Mouse (Mus musculus) heart, adult 2 months (tissue): Measurements from ENCODE around the gene Gm37240. TPM values are rescaled to one million over a fixed set of nuclear protein-coding genes. Genes with fewer than 3 reads are reported as not detected.

ENCODE experiments used
- DNase-seq, 2 experiments: peaks; one replicate each; pipeline ENCODE4 v3.0.0; 2021
- H3K27ac ChIP-seq: fragments of 200-600 bp; 2 replicates; pipeline ENCODE4 v1.8.1; 2022
- H3K27me3 ChIP-seq: fragments of 200-500 bp; 2 replicates; pipeline ENCODE4 v1.6.1; 2012; ENCODE audit warnings: mild to moderate bottlenecking, low read length, inconsistent platforms, mixed read lengths; ENCODE audit not compliant: control insufficient read depth, insufficient read depth
- H3K36me3 ChIP-seq: fragments of 200-500 bp; 2 replicates; pipeline ENCODE4 v1.6.1; 2012; ENCODE audit warnings: low read length, inconsistent platforms; ENCODE audit not compliant: control insufficient read depth, insufficient read depth
- H3K4me1 ChIP-seq: fragments of 200-500 bp; 2 replicates; pipeline ENCODE4 v1.6.1; 2011; ENCODE audit warnings: low read length; ENCODE audit not compliant: control insufficient read depth, insufficient read depth
- H3K4me3 ChIP-seq: fragments of 200-600 bp; 2 replicates; pipeline ENCODE4 v1.8.1; 2022
- H3K79me2 ChIP-seq: fragments of 200-500 bp; replicated peaks from 2 replicates; pipeline ENCODE4 v1.6.1; 2012; ENCODE audit warnings: mild to moderate bottlenecking, inconsistent platforms, low read length, moderate library complexity, mixed read lengths; ENCODE audit not compliant: control insufficient read depth, insufficient read depth
- H3K9ac ChIP-seq: fragments of 200-500 bp; 2 replicates; pipeline ENCODE4 v1.6.1; 2012; ENCODE audit warnings: low read depth, mild to moderate bottlenecking, control low read depth, inconsistent platforms, low read length, mixed read lengths
- CTCF ChIP-seq: fragments of 200-600 bp; IDR thresholded peaks from 2 replicates; pipeline ENCODE4 v1.8.1; 2022; ENCODE audit warnings: antibody characterized with exemption, mild to moderate bottlenecking, moderate library complexity
- EP300 ChIP-seq: fragments of 200-500 bp; IDR thresholded peaks from 2 replicates; pipeline ENCODE4 v1.6.1; 2011; ENCODE audit warnings: low read depth, low read length, control low read depth; ENCODE audit not compliant: insufficient read depth
- POLR2A ChIP-seq: fragments of 200-500 bp; IDR thresholded peaks from 2 replicates; pipeline ENCODE4 v1.6.1; 2011; ENCODE audit warnings: mild to moderate bottlenecking, low read depth, low read length, control low read depth; ENCODE audit not compliant: insufficient read depth
- WGBS: fragments of 180-500 bp; shearing (Covaris S2); methylation state at CpG from one replicate; pipeline ENCODE4 v1.1.7; 2018; 5-methylcytosine and 5-hydroxymethylcytosine counted together
- intact Hi-C: fragments of 180-260 bp; cut with DNase I; formaldehyde crosslinking; loops from one replicate; pipeline ENCODE4 v1.15.1; 2025
- polyA plus RNA-seq: library from polyadenylated mRNA; depleted of rRNA; stranded (reverse); fragments of >200 nt; gene quantifications from 2 replicates; pipeline ENCODE4 v1.2.3, GENCODE M21; 2012
- total RNA-seq, 2 experiments: library from RNA; stranded (reverse); gene quantifications; 2 replicates each; pipeline ENCODE4 v1.2.3; 2021

Gm37240 gene
- total and polyA plus RNA-seq, 3 experiments, result 25.0 to 45.3 (median 36.6) TPM

GRCm38 (mm10) chr3:85198496-85198895 lies 688.8 kb downstream of the Gm37240 start:
- WGBS, result 94% methylated on average over 3 of the region's 3 CpGs
- intact Hi-C loops, result no loop called here
- Histone ChIP-seq H3K4me3 (no peak overlapping the region), H3K9ac (no peak overlapping the region), H3K27me3 (no peaks in the 10 kb centered on the region), H3K79me2 (no peaks in the 10 kb centered on the region), H3K27ac (no peak overlapping the region), H3K36me3 (no peaks in the 10 kb centered on the region), H3K4me1 (no peaks in the 10 kb centered on the region; the same call in 1 of the 2 replicates)
- no peak for DNase-seq
- no peak for TF ChIP-seq EP300
- no peak for TF ChIP-seq CTCF
- TF ChIP-seq POLR2A, result no peak

GRCm38 (mm10) chr3:85197148-85197547 lies 690.2 kb downstream of the Gm37240 start:
- Histone ChIP-seq H3K9ac (no peak overlapping the region), H3K4me1 (no peaks in the 10 kb centered on the region; the same call in 1 of the 2 replicates), H3K27ac (no peak overlapping the region), H3K4me3 (no peak overlapping the region), H3K79me2 (no peaks in the 10 kb centered on the region), H3K36me3 (no peaks in the 10 kb centered on the region), H3K27me3 (no peaks in the 10 kb centered on the region)
- intact Hi-C loops, result no loop called here
- WGBS, result 59% methylated on average over 6 of the region's 6 CpGs
- no peak for DNase-seq
- TF ChIP-seq EP300 (no peak), CTCF (no peak), POLR2A (no peak)

- no peaks in the 10 kb centered on the region for H3K36me3 ChIP-seq
- H3K27ac ChIP-seq, result no peak overlapping the region
- H3K4me1 ChIP-seq, result no peaks in the 10 kb centered on the region; the same call in 1 of the 2 replicates
- 94% methylated on average over 4 of the region's 4 CpGs for WGBS
- no peaks in the 10 kb centered on the region for H3K79me2 ChIP-seq
- TF ChIP-seq POLR2A (no peak), CTCF (no peak), EP300 (no peak)
- H3K9ac ChIP-seq, result no peak overlapping the region
- intact Hi-C loops, result no loop called here
- no peaks in the 10 kb centered on the region for H3K27me3 ChIP-seq
- no peak for DNase-seq
- no peak overlapping the region for H3K4me3 ChIP-seq
These were observed 690.7 kb downstream of the Gm37240 start for GRCm38 (mm10) chr3:85196591-85196990.

- intact Hi-C loops, result no loop called here
- Histone ChIP-seq H3K27ac (peak overlapping the region; percentile 54), H3K79me2 (no peaks in the 10 kb centered on the region), H3K27me3 (no peaks in the 10 kb centered on the region), H3K9ac (peak overlapping the region; percentile 22), H3K4me1 (no peaks in the 10 kb centered on the region; the same call in 1 of the 2 replicates), H3K36me3 (no peaks in the 10 kb centered on the region), H3K4me3 (peak overlapping the region; percentile 40)
- peak; percentile 44 to 58 for DNase-seq
- 26% methylated on average over 8 of the region's 8 CpGs for WGBS
- TF ChIP-seq POLR2A (peak; percentile 68), CTCF (no peak), EP300 (no peak)
These were observed 692.2 kb downstream of the Gm37240 start for GRCm38 (mm10) chr3:85195068-85195481.

GRCm38 (mm10) chr3:85189791-85190190 lies 697.5 kb downstream of the Gm37240 start:
- H3K79me2 ChIP-seq, result no peaks in the 10 kb centered on the region
- no peaks in the 10 kb centered on the region for H3K27me3 ChIP-seq
- no peak for DNase-seq
- H3K4me3 ChIP-seq, result no peak overlapping the region
- 74% methylated on average over 8 of the region's 8 CpGs for WGBS
- H3K27ac ChIP-seq, result no peak overlapping the region
- no peak overlapping the region for H3K9ac ChIP-seq
- no peak for TF ChIP-seq EP300
- TF ChIP-seq POLR2A, result no peak
- TF ChIP-seq CTCF, result no peak
- no peaks in the 10 kb centered on the region; the same call in 1 of the 2 replicates for H3K4me1 ChIP-seq
- no peaks in the 10 kb centered on the region for H3K36me3 ChIP-seq
- intact Hi-C loops, result no loop called here

- no peak for DNase-seq
- Histone ChIP-seq H3K27me3 (no peaks in the 10 kb centered on the region), H3K4me3 (no peak overlapping the region), H3K27ac (no peak overlapping the region), H3K36me3 (no peaks in the 10 kb centered on the region), H3K4me1 (no peaks in the 10 kb centered on the region), H3K9ac (no peak overlapping the region), H3K79me2 (no peaks in the 10 kb centered on the region)
- 35% methylated on average over 5 of the region's 5 CpGs for WGBS
- intact Hi-C loops, result no loop called here
- TF ChIP-seq CTCF (no peak), EP300 (no peak), POLR2A (no peak)
These were observed 699.0 kb downstream of the Gm37240 start for GRCm38 (mm10) chr3:85188364-85188763.
